Mouse (Mus musculus) MEL (cell line): ENCODE results near the gene Agps. TPM values are rescaled to one million over a fixed set of nuclear protein-coding genes. Genes with fewer than 3 reads are reported as not detected.

Experiments
- DNase-seq: peaks from one replicate; pipeline ENCODE4 v3.0.0; 2011; ENCODE audit warnings: low read depth, low spot score
- H3K27ac ChIP-seq: 2 replicates; pipeline ENCODE4 v1.5.1; 2012; ENCODE audit warnings: low read depth, mild to moderate bottlenecking, control low read depth, low read length, moderate library complexity; ENCODE audit not compliant: control insufficient read depth
- H3K27me3 ChIP-seq, 2 experiments: fragments of 150-350 bp in 1 of 2; sonication (generic) in 1 of 2; 2 replicates each; pipeline ENCODE4 v1.6.1; 2012; ENCODE audit warnings: low read length in 2 of 2, mild to moderate bottlenecking in 2 of 2, improper control_type of control experiment in 1 of 2, moderate library complexity in 1 of 2; ENCODE audit not compliant: insufficient read depth in 2 of 2, control insufficient read depth in 1 of 2
- H3K36me3 ChIP-seq, 2 experiments: 2 replicates each; pipeline ENCODE4 v1.6.1; 2012 to 2014; ENCODE audit warnings: low read length in 2 of 2, improper control_type of control experiment in 1 of 2, inconsistent platforms in 1 of 2, mild to moderate bottlenecking in 1 of 2; ENCODE audit not compliant: insufficient read depth in 2 of 2, control insufficient read depth in 1 of 2
- H3K4me1 ChIP-seq, 2 experiments: fragments of 150-350 bp in 1 of 2; sonication (generic) in 1 of 2; 2 replicates each; pipeline ENCODE4 v1.6.1; 2012; ENCODE audit warnings: low read length in 2 of 2, improper control_type of control experiment in 1 of 2, mild to moderate bottlenecking in 1 of 2; ENCODE audit not compliant: insufficient read depth in 2 of 2, control insufficient read depth in 1 of 2
- H3K4me3 ChIP-seq, 2 experiments: fragments of 150-350 bp in 1 of 2; sonication (generic) in 1 of 2; 2 replicates each; pipeline ENCODE4 v1.5.1; 2012; ENCODE audit warnings: low read depth in 2 of 2, low read length in 2 of 2, mild to moderate bottlenecking in 2 of 2, moderate library complexity in 2 of 2, control low read depth in 1 of 2, improper control_type of control experiment in 1 of 2; ENCODE audit not compliant: control insufficient read depth in 1 of 2, insufficient read depth in 1 of 2
- H3K79me2 ChIP-seq: 2 replicates; pipeline ENCODE4 v1.6.1; 2012; ENCODE audit warnings: mild to moderate bottlenecking, low read length, moderate library complexity; ENCODE audit not compliant: control insufficient read depth, poor library complexity, insufficient read depth
- H3K9ac ChIP-seq: 2 replicates; pipeline ENCODE4 v1.6.1; 2012; ENCODE audit warnings: low read depth, mild to moderate bottlenecking, control low read depth, low read length, moderate library complexity; ENCODE audit not compliant: control insufficient read depth, poor library complexity, severe bottlenecking
- H3K9me3 ChIP-seq: fragments of 150-350 bp; sonication (generic); replicated peaks from 2 replicates; pipeline ENCODE4 v1.6.1; 2012; ENCODE audit warnings: mild to moderate bottlenecking, low read length, improper control_type of control experiment, moderate library complexity; ENCODE audit not compliant: insufficient read depth
- BHLHE40 ChIP-seq: IDR thresholded peaks from 2 replicates; pipeline ENCODE4 v1.6.1; 2012; ENCODE audit warnings: low read depth, mild to moderate bottlenecking, inconsistent platforms, low read length, improper control_type of control experiment, borderline replicate concordance
- E2F4 ChIP-seq: IDR thresholded peaks from 2 replicates; pipeline ENCODE4 v1.6.1; 2011; ENCODE audit warnings: low read depth, low read length, improper control_type of control experiment, borderline replicate concordance
- ELF1 ChIP-seq: IDR thresholded peaks from 2 replicates; pipeline ENCODE4 v1.6.1; 2014; ENCODE audit warnings: low read depth, mild to moderate bottlenecking, inconsistent platforms, low read length, improper control_type of control experiment, moderate library complexity
- ETS1 ChIP-seq: IDR thresholded peaks from 2 replicates; pipeline ENCODE4 v1.6.1; 2012; ENCODE audit warnings: low read depth, mild to moderate bottlenecking, inconsistent platforms, low read length, improper control_type of control experiment, moderate library complexity
- GATA1 ChIP-seq: IDR thresholded peaks from 2 replicates; pipeline ENCODE4 v1.6.1; 2011; ENCODE audit warnings: low read depth, low read length, improper control_type of control experiment
- HCFC1 ChIP-seq: IDR thresholded peaks from 2 replicates; pipeline ENCODE4 v1.6.1; 2012; ENCODE audit warnings: low read depth, mild to moderate bottlenecking, inconsistent platforms, low read length, improper control_type of control experiment, moderate library complexity
- JUND ChIP-seq: IDR thresholded peaks from 2 replicates; pipeline ENCODE4 v1.6.1; 2011; ENCODE audit warnings: low read depth, mild to moderate bottlenecking, improper control_type of control experiment, low read length
- KAT2A ChIP-seq: conservative IDR thresholded peaks from 2 replicates; pipeline ENCODE4 v1.6.1; 2012; ENCODE audit warnings: low read depth, low read length, improper control_type of control experiment, inconsistent platforms
- MAFK ChIP-seq: IDR thresholded peaks from 2 replicates; pipeline ENCODE4 v1.6.1; 2011; ENCODE audit warnings: low read depth, mild to moderate bottlenecking, low read length, improper control_type of control experiment, borderline replicate concordance
- MAX ChIP-seq: IDR thresholded peaks from 2 replicates; pipeline ENCODE4 v1.6.1; 2011; ENCODE audit warnings: low read length, improper control_type of control experiment
- MXI1 ChIP-seq: IDR thresholded peaks from 2 replicates; pipeline ENCODE4 v1.6.1; 2011; ENCODE audit warnings: mild to moderate bottlenecking, low read depth, low read length, improper control_type of control experiment
- MYB ChIP-seq: IDR thresholded peaks from 2 replicates; pipeline ENCODE4 v1.6.1; 2011; ENCODE audit warnings: mild to moderate bottlenecking, low read depth, low read length, improper control_type of control experiment
- MYC ChIP-seq: IDR thresholded peaks from 2 replicates; pipeline ENCODE4 v1.6.1; 2011; ENCODE audit warnings: low read depth, mild to moderate bottlenecking, low read length, improper control_type of control experiment, moderate library complexity
- NRF1 ChIP-seq: IDR thresholded peaks from 2 replicates; pipeline ENCODE4 v1.6.1; 2014; ENCODE audit warnings: low read depth, mild to moderate bottlenecking, inconsistent platforms, low read length, improper control_type of control experiment, moderate library complexity; ENCODE audit not compliant: poor library complexity, insufficient read depth, severe bottlenecking
- POLR2A ChIP-seq, 2 experiments: IDR thresholded peaks; 2 replicates each; pipeline ENCODE4 v1.6.1; 2011 to 2012; ENCODE audit warnings: low read length in 2 of 2, mild to moderate bottlenecking in 2 of 2, control low read depth in 1 of 2, improper control_type of control experiment in 1 of 2, low read depth in 1 of 2, moderate library complexity in 1 of 2; ENCODE audit not compliant: control insufficient read depth in 1 of 2, insufficient read depth in 1 of 2, poor library complexity in 1 of 2
- POLR2AphosphoS2 ChIP-seq: IDR thresholded peaks from 2 replicates; pipeline ENCODE4 v1.6.1; 2011; ENCODE audit warnings: low read length, improper control_type of control experiment
- RCOR1 ChIP-seq: IDR thresholded peaks from 2 replicates; pipeline ENCODE4 v1.6.1; 2012; ENCODE audit warnings: low read depth, mild to moderate bottlenecking, inconsistent platforms, low read length, improper control_type of control experiment
- SIN3A ChIP-seq: IDR thresholded peaks from 2 replicates; pipeline ENCODE4 v1.6.1; 2012; ENCODE audit warnings: low read length, improper control_type of control experiment, inconsistent platforms
- SMC3 ChIP-seq: IDR thresholded peaks from 2 replicates; pipeline ENCODE4 v1.6.1; 2011; ENCODE audit warnings: low read depth, low read length, improper control_type of control experiment
- TAL1 ChIP-seq: IDR thresholded peaks from 2 replicates; pipeline ENCODE4 v1.6.1; 2012; ENCODE audit warnings: mild to moderate bottlenecking, inconsistent platforms, low read length, moderate library complexity, mixed read lengths
- TBP ChIP-seq: IDR thresholded peaks from 2 replicates; pipeline ENCODE4 v1.8.0; 2011; ENCODE audit warnings: low read depth, low read length, improper control_type of control experiment
- UBTF ChIP-seq: IDR thresholded peaks from 2 replicates; pipeline ENCODE4 v1.6.1; 2012; ENCODE audit warnings: low read depth, mild to moderate bottlenecking, inconsistent platforms, low read length, improper control_type of control experiment, moderate library complexity, borderline replicate concordance; ENCODE audit not compliant: insufficient read depth
- USF2 ChIP-seq, 2 experiments: IDR thresholded peaks; 2 replicates each; pipeline ENCODE4 v1.6.1; 2011 to 2012; ENCODE audit warnings: improper control_type of control experiment in 2 of 2, low read length in 2 of 2, borderline replicate concordance in 1 of 2, inconsistent platforms in 1 of 2, low read depth in 1 of 2, mild to moderate bottlenecking in 1 of 2; ENCODE audit not compliant: insufficient read depth in 1 of 2
- ZC3H11A ChIP-seq: IDR thresholded peaks from 2 replicates; pipeline ENCODE4 v1.6.1; 2012; ENCODE audit warnings: low read depth, mild to moderate bottlenecking, inconsistent platforms, low read length, improper control_type of control experiment
- ZKSCAN1 ChIP-seq: IDR thresholded peaks from 2 replicates; pipeline ENCODE4 v1.6.1; 2012; ENCODE audit warnings: low read depth, mild to moderate bottlenecking, inconsistent platforms, low read length, improper control_type of control experiment, moderate library complexity
- ZMIZ1 ChIP-seq: IDR thresholded peaks from 2 replicates; pipeline ENCODE4 v1.6.1; 2012; ENCODE audit warnings: low read depth, mild to moderate bottlenecking, inconsistent platforms, low read length, improper control_type of control experiment, moderate library complexity
- ZNF384 ChIP-seq: IDR thresholded peaks from 2 replicates; pipeline ENCODE4 v1.6.1; 2012; ENCODE audit warnings: low read depth, mild to moderate bottlenecking, inconsistent platforms, low read length, improper control_type of control experiment
- polyA plus RNA-seq, 2 experiments: library from polyadenylated mRNA; stranded (reverse) in 1 of 2; unstranded in 1 of 2; fragments of >175 nt in 1 of 2; fragments of >200 nt in 1 of 2; gene quantifications; 2 replicates each; pipeline versions ENCODE4 v1.2.1 to v1.2.4; 2012; ENCODE audit warnings: low replicate concordance in 2 of 2, low read depth in 1 of 2; ENCODE audit not compliant: insufficient read length in 2 of 2, insufficient read depth in 1 of 2, missing spikeins in 1 of 2
- total RNA-seq: library from RNA; depleted of rRNA; stranded (reverse); fragments of 300-350 nt; gene quantifications from 2 replicates; pipeline ENCODE4 v1.2.3, GENCODE M21; 2012

Gene Agps
- total and polyA plus RNA-seq, 3 experiments, result 32.3 to 47.8 TPM; not detected in 1

DNA sequence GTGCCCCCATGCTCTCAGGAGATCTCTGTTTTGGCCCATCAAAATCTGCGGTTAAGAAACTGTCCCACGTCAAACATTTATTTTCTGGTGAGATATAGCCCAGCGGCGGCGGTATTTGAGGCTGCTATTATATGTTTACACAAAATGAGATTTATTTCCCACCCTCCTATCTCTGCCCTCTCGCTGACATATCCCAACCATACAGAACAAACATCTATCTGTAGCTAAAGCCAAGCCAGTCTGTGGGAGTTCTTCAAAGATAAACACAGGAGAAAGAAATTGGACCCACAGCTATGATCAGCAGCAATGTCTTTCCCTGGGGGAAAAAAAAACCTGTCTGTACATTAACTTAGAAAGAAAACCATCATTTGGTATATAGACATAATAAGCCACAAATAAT lies 15.3 kb upstream of the Agps start:
- H3K9ac ChIP-seq, result no peak overlapping the region
- no peak overlapping the region for H3K27ac ChIP-seq
- H3K4me1 ChIP-seq, result no peaks in the 10 kb centered on the region
- no peaks in the 10 kb centered on the region for H3K36me3 ChIP-seq
- no peaks in the 10 kb centered on the region for H3K79me2 ChIP-seq
- no peak for TF ChIP-seq MXI1
- no peak for TF ChIP-seq NRF1
- TF ChIP-seq GATA1, result no peak
- no peak for TF ChIP-seq ETS1
- no peak for TF ChIP-seq UBTF
- TF ChIP-seq MAFK, result no peak
- TF ChIP-seq MYC, result no peak
- no peak for TF ChIP-seq MYB
- TF ChIP-seq SIN3A, result no peak
- no peak for DNase-seq
- H3K27me3 ChIP-seq, result peaks cover 2 to 3% of the 10 kb centered on the region in 2 experiments; a peak in 3 of 4 replicates
- no peaks in the 10 kb centered on the region for H3K9me3 ChIP-seq
- no peak overlapping the region for H3K4me3 ChIP-seq

- peaks cover 2 to 3% of the 10 kb centered on the region in 2 experiments; a peak in 3 of 4 replicates for H3K27me3 ChIP-seq
These were observed 13.3 kb upstream of the Agps start for GRCm38 (mm10) chr2:75818719-75819118.

DNA sequence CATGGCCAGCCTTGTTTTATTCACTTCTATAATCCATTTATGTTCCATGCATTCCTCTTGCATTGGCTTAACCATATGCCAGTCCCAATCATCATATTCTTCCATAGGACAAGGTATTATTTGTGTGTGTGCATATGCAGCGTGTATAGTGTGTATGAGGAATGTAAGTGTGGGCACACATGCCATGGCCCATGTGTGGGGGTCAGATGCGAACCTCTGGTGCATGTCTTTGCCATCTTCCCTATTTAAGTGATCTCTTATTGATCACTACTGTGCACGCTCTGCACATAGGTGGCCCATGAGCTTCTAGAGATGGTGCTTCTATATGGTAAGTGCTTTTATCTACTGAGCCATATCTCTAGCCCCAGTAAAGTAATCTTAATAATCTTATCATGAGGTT lies 12.2 kb upstream of the Agps start:
- Histone ChIP-seq H3K27ac (no peak overlapping the region), H3K4me3 (no peak overlapping the region), H3K36me3 (peaks cover 0 to 6% of the 10 kb centered on the region in 2 experiments; a peak in 1 of 4 replicates), H3K9ac (no peak overlapping the region), H3K9me3 (no peaks in the 10 kb centered on the region), H3K79me2 (no peaks in the 10 kb centered on the region), H3K4me1 (peaks cover 0 to 7% of the 10 kb centered on the region in 2 experiments; a peak in 1 of 4 replicates), H3K27me3 (peaks cover 2 to 3% of the 10 kb centered on the region in 2 experiments; a peak in 3 of 4 replicates)
- no peak for TF ChIP-seq TBP
- TF ChIP-seq POLR2A (IDR thresholded peaks at IDR 0.05; ENCODE audit: control insufficient read depth in 1 of 2, insufficient read depth in 1 of 2, low read depth in 1 of 2, low read length in 2 of 2, poor library complexity in 1 of 2), result no peak
- TF ChIP-seq TAL1, result no peak
- no peak for TF ChIP-seq SIN3A
- no peak for TF ChIP-seq ZC3H11A
- no peak for TF ChIP-seq JUND
- no peak for TF ChIP-seq E2F4
- TF ChIP-seq MXI1, result no peak
- TF ChIP-seq MYC, result no peak
- TF ChIP-seq ZMIZ1, result no peak
- TF ChIP-seq KAT2A, result no peak
- no peak for TF ChIP-seq ELF1
- TF ChIP-seq GATA1, result no peak
- no peak for TF ChIP-seq HCFC1
- no peak for TF ChIP-seq SMC3
- TF ChIP-seq POLR2AphosphoS2, result no peak
- no peak for TF ChIP-seq MYB
- no peak for TF ChIP-seq ZNF384
- no peak for TF ChIP-seq RCOR1
- no peak for TF ChIP-seq MAX
- no peak for DNase-seq

More at GRCm38 (mm10) chr2:75818719-75819118, 13.3 kb upstream of the Agps start:
- no peak for DNase-seq
- Histone ChIP-seq H3K4me3 (no peak overlapping the region), H3K79me2 (no peaks in the 10 kb centered on the region), H3K9me3 (no peaks in the 10 kb centered on the region), H3K27ac (no peak overlapping the region), H3K4me1 (peaks cover 0 to 3% of the 10 kb centered on the region in 2 experiments; a peak in 1 of 4 replicates), H3K36me3 (peaks cover 0 to 3% of the 10 kb centered on the region in 2 experiments; a peak in 1 of 4 replicates), H3K9ac (no peak overlapping the region)
- TF ChIP-seq E2F4 (no peak), BHLHE40 (no peak), MAX (no peak), USF2 (IDR thresholded peaks at IDR 0.05; ENCODE audit: borderline replicate concordance in 1 of 2, insufficient read depth in 1 of 2, low read depth in 1 of 2, low read length in 2 of 2) (no peak), ZNF384 (no peak), ZKSCAN1 (no peak)
- TF ChIP-seq, all 39 proteins: peak for 0
